Mouse (Mus musculus): Measurements from ENCODE around the gene Perp. TPM values are rescaled to one million over a fixed set of nuclear protein-coding genes. Genes with fewer than 3 reads are reported as not detected.

Perp gene
- polyA plus RNA-seq, 1 experiment, result 6.6 TPM

- TF ChIP-seq CTCF (IDR thresholded peaks at IDR 0.05; ENCODE audit: extremely low read depth, insufficient read depth, low read length), result no peak
- no peak for TF ChIP-seq POLR2A (IDR thresholded peaks at IDR 0.05; ENCODE audit: extremely low read depth, insufficient read depth, low read length)
- no peak overlapping the region for H3K27ac ChIP-seq (ENCODE audit: insufficient read depth, low read length)
- no peak overlapping the region for H3K4me3 ChIP-seq (ENCODE audit: insufficient read depth, low read length)
- H3K4me1 ChIP-seq (ENCODE audit: control insufficient read depth, insufficient read depth, low read length), result peaks cover 3% of the 10 kb centered on the region
Observed at GRCm38 (mm10) chr10:18882190-18882589, 37.4 kb downstream of the Perp start.

- no peak overlapping the region for H3K27ac ChIP-seq (ENCODE audit: insufficient read depth, low read length)
- peaks cover 5% of the 10 kb centered on the region for H3K4me1 ChIP-seq (ENCODE audit: control insufficient read depth, insufficient read depth, low read length)
- H3K4me3 ChIP-seq (ENCODE audit: insufficient read depth, low read length), result no peak overlapping the region
- no peak for TF ChIP-seq POLR2A (IDR thresholded peaks at IDR 0.05; ENCODE audit: extremely low read depth, insufficient read depth, low read length)
- TF ChIP-seq CTCF (IDR thresholded peaks at IDR 0.05; ENCODE audit: extremely low read depth, insufficient read depth, low read length), result no peak
Observed at GRCm38 (mm10) chr10:18886918-18887625, 42.3 kb downstream of the Perp start.

- no peak overlapping the region for H3K27ac ChIP-seq (ENCODE audit: insufficient read depth, low read length)
- TF ChIP-seq CTCF (IDR thresholded peaks at IDR 0.05; ENCODE audit: extremely low read depth, insufficient read depth, low read length) (no peak), POLR2A (IDR thresholded peaks at IDR 0.05; ENCODE audit: extremely low read depth, insufficient read depth, low read length) (no peak)
- no peak overlapping the region for H3K4me3 ChIP-seq (ENCODE audit: insufficient read depth, low read length)
- H3K4me1 ChIP-seq (ENCODE audit: control insufficient read depth, insufficient read depth, low read length), result peaks cover 5% of the 10 kb centered on the region
Observed at GRCm38 (mm10) chr10:18888751-18889150, 43.9 kb downstream of the Perp start.

GRCm38 (mm10) chr10:18889255-18889654 lies 44.4 kb downstream of the Perp start:
- Histone ChIP-seq H3K4me3 (ENCODE audit: insufficient read depth, low read length) (no peak overlapping the region), H3K4me1 (ENCODE audit: control insufficient read depth, insufficient read depth, low read length) (peaks cover 5% of the 10 kb centered on the region), H3K27ac (ENCODE audit: insufficient read depth, low read length) (no peak overlapping the region)
- TF ChIP-seq CTCF (IDR thresholded peaks at IDR 0.05; ENCODE audit: extremely low read depth, insufficient read depth, low read length) (no peak), POLR2A (IDR thresholded peaks at IDR 0.05; ENCODE audit: extremely low read depth, insufficient read depth, low read length) (no peak)

- no peak overlapping the region for H3K27ac ChIP-seq (ENCODE audit: insufficient read depth, low read length)
- no peak overlapping the region for H3K4me3 ChIP-seq (ENCODE audit: insufficient read depth, low read length)
- TF ChIP-seq POLR2A (IDR thresholded peaks at IDR 0.05; ENCODE audit: extremely low read depth, insufficient read depth, low read length) (no peak), CTCF (IDR thresholded peaks at IDR 0.05; ENCODE audit: extremely low read depth, insufficient read depth, low read length) (no peak)
- peaks cover 5% of the 10 kb centered on the region for H3K4me1 ChIP-seq (ENCODE audit: control insufficient read depth, insufficient read depth, low read length)
Observed at GRCm38 (mm10) chr10:18891110-18891509, 46.3 kb downstream of the Perp start.

- H3K4me1 ChIP-seq (ENCODE audit: control insufficient read depth, insufficient read depth, low read length), result peaks cover 2% of the 10 kb centered on the region
- TF ChIP-seq POLR2A (IDR thresholded peaks at IDR 0.05; ENCODE audit: extremely low read depth, insufficient read depth, low read length) (no peak), CTCF (IDR thresholded peaks at IDR 0.05; ENCODE audit: extremely low read depth, insufficient read depth, low read length) (no peak)
- H3K27ac ChIP-seq (ENCODE audit: insufficient read depth, low read length), result no peak overlapping the region
- H3K4me3 ChIP-seq (ENCODE audit: insufficient read depth, low read length), result no peak overlapping the region
Observed at GRCm38 (mm10) chr10:18892102-18892501, 47.3 kb downstream of the Perp start.

- TF ChIP-seq POLR2A (IDR thresholded peaks at IDR 0.05; ENCODE audit: extremely low read depth, insufficient read depth, low read length) (no peak), CTCF (IDR thresholded peaks at IDR 0.05; ENCODE audit: extremely low read depth, insufficient read depth, low read length) (no peak)
- no peak overlapping the region for H3K4me3 ChIP-seq (ENCODE audit: insufficient read depth, low read length)
- H3K27ac ChIP-seq (ENCODE audit: insufficient read depth, low read length), result no peak overlapping the region
- no peaks in the 10 kb centered on the region for H3K4me1 ChIP-seq (ENCODE audit: control insufficient read depth, insufficient read depth, low read length)
Observed at GRCm38 (mm10) chr10:18894259-18895166, 49.7 kb downstream of the Perp start.

- Histone ChIP-seq H3K27ac (ENCODE audit: insufficient read depth, low read length) (no peak overlapping the region), H3K4me1 (ENCODE audit: control insufficient read depth, insufficient read depth, low read length) (no peaks in the 10 kb centered on the region), H3K4me3 (ENCODE audit: insufficient read depth, low read length) (no peak overlapping the region)
- TF ChIP-seq POLR2A (IDR thresholded peaks at IDR 0.05; ENCODE audit: extremely low read depth, insufficient read depth, low read length) (no peak), CTCF (IDR thresholded peaks at IDR 0.05; ENCODE audit: extremely low read depth, insufficient read depth, low read length) (peak; percentile 92)
Observed at GRCm38 (mm10) chr10:18904108-18904507, 59.3 kb downstream of the Perp start.

Other genes with a start within 250 kb of the Perp start
- 25.6 and 27.7 TPM in 2 replicates for gene Arfgef3, start 101.1 kb upstream of the Perp start, polyA plus RNA-seq (2012; rRNA removed)
- not detected in 2 replicates for gene Gm4922, start 58.2 kb upstream of the Perp start, polyA plus RNA-seq (2012; rRNA removed)
- 2.0 and 2.3 TPM in 2 replicates for gene Tnfaip3, start 170.6 kb downstream of the Perp start, polyA plus RNA-seq (2012; rRNA removed)

Measured in cortical plate, adult 2 months (tissue).